Mouse (Mus musculus) activated CD4-positive, CD25-positive, alpha-beta regulatory T cell, adult 4 months (primary cell): ENCODE measurements around the gene Wnt11. TPM values are rescaled to one million over a fixed set of nuclear protein-coding genes. Genes with fewer than 3 reads are reported as not detected.

Experiments used
- ATAC-seq: one replicate; pipeline ENCODE4 v1.8.0; 2017
- polyA plus RNA-seq, 2 experiments: library from polyadenylated mRNA; unstranded; fragments of 100-300 nt; shearing (Covaris generic); gene quantifications; one replicate each; pipeline ENCODE4 v1.2.1; 2017

The Wnt11 gene
- polyA plus RNA-seq, 2 experiments from 2014 or later = not detected

- ATAC-seq = no peak
Observed at GRCm38 (mm10) chr7:98828876-98829275, 6.0 kb upstream of the Wnt11 start.

GRCm38 (mm10) chr7:98831290-98831689 lies 3.6 kb upstream of the Wnt11 start:
- no peak for ATAC-seq

GRCm38 (mm10) chr7:98835519-98836441 lies 868 bp downstream of the Wnt11 start:
- no peak for ATAC-seq

- no peak for ATAC-seq
Observed at GRCm38 (mm10) chr7:98836646-98837045, 1.7 kb downstream of the Wnt11 start.

- ATAC-seq = no peak
Observed at GRCm38 (mm10) chr7:98837901-98838300, 3.0 kb downstream of the Wnt11 start.

- ATAC-seq = no peak
Observed at GRCm38 (mm10) chr7:98838729-98839141, 3.8 kb downstream of the Wnt11 start.

- no peak for ATAC-seq
Observed at GRCm38 (mm10) chr7:98839312-98839711, 4.4 kb downstream of the Wnt11 start.

GRCm38 (mm10) chr7:98840771-98841170 lies 5.9 kb downstream of the Wnt11 start:
- no peak for ATAC-seq

GRCm38 (mm10) chr7:98841802-98842201 lies 6.9 kb downstream of the Wnt11 start:
- no peak for ATAC-seq

GRCm38 (mm10) chr7:98842997-98843396 lies 8.1 kb downstream of the Wnt11 start:
- ATAC-seq = no peak

GRCm38 (mm10) chr7:98843649-98844048 lies 8.7 kb downstream of the Wnt11 start:
- no peak for ATAC-seq

GRCm38 (mm10) chr7:98848899-98849640 lies 14.2 kb downstream of the Wnt11 start:
- no peak for ATAC-seq

GRCm38 (mm10) chr7:98850388-98850787 lies 15.5 kb downstream of the Wnt11 start:
- no peak for ATAC-seq

- ATAC-seq = no peak
Observed at GRCm38 (mm10) chr7:98851220-98851619, 16.3 kb downstream of the Wnt11 start.

GRCm38 (mm10) chr7:98852950-98853650 lies 18.2 kb downstream of the Wnt11 start:
- ATAC-seq = no peak

GRCm38 (mm10) chr7:98853806-98854205 lies 18.9 kb downstream of the Wnt11 start:
- ATAC-seq = no peak

- ATAC-seq = no peak
Observed at GRCm38 (mm10) chr7:98855388-98855787, 20.5 kb downstream of the Wnt11 start.

- no peak for ATAC-seq
Observed at GRCm38 (mm10) chr7:98856128-98856527, 21.2 kb downstream of the Wnt11 start.

GRCm38 (mm10) chr7:98857094-98857493 lies 22.2 kb downstream of the Wnt11 start:
- ATAC-seq = no peak

- no peak for ATAC-seq
Observed at GRCm38 (mm10) chr7:98861002-98861401, 26.1 kb downstream of the Wnt11 start.

- no peak for ATAC-seq
Observed at GRCm38 (mm10) chr7:98862994-98863393, 28.1 kb downstream of the Wnt11 start.

- no peak for ATAC-seq
Observed at GRCm38 (mm10) chr7:98863969-98864718, 29.2 kb downstream of the Wnt11 start.
